Mouse (Mus musculus): ENCODE data around the gene Hmox2.

DNA sequence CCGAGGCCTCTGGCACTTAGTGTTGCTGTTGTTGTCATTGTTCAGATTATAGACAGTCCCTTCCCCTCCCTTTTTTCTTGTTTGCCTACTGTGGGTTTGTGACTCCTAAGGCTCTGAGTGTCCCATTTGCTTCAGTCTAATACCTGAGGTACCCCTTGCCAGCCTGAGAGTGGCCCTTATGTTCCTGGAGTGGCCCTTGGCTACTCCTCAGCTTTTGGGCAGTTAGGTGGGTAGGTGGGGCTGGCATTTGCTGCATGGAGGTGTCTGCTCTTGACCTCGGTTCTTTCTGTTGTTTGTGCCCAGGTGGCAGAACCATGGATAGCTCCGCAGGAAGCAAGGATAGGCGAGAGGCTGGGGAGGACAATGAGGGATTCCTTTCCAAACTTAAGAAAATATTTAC is 20.6 kb upstream of the Hmox2 start:
- TF ChIP-seq GATA1 (IDR thresholded peaks at IDR 0.05; ENCODE audit: borderline replicate concordance, low read length) (no peak), FLI1 (IDR thresholded peaks at IDR 0.05; ENCODE audit: low read length) (no peak)

All from megakaryocyte, embryonic 14.5 days (primary cell).